Mouse (Mus musculus): ENCODE results near the gene Zc3h7a. TPM values are rescaled to one million over a fixed set of nuclear protein-coding genes. Genes with fewer than 3 reads are reported as not detected.
"Not testable (repeated sequence)": the region's sequence is repeated elsewhere in the genome, so short reads cannot be mapped to it uniquely, and the experiment has no call there.

The Zc3h7a gene
- total RNA-seq (2021) = 63.3 and 78.2 TPM in 2 replicates
- long read RNA-seq, experiment 1, transcript Zc3h7a-201 (23 exons, 3,825 nt) = major isoform, 14 of 31 reads
- long read RNA-seq, experiment 1, partial matches to known transcripts = 4 of 31 reads
- long read RNA-seq, experiment 1, other reads (novel, unspliced or antisense) = 13 of 31 reads
- long read RNA-seq, experiment 2, transcript Zc3h7a-201 (23 exons, 3,825 nt) = major isoform, 16 of 28 reads
- long read RNA-seq, experiment 2, partial matches to known transcripts = 2 of 28 reads
- long read RNA-seq, experiment 2, other reads (novel, unspliced or antisense) = 10 of 28 reads

GRCm38 (mm10) chr16:11176208-11176883, at the start of gene Zc3h7a:
Gene Zc3h7a, minus strand, starts transcription at chr16:11176393.
- peak; percentile 96 for DNase-seq

DNA sequence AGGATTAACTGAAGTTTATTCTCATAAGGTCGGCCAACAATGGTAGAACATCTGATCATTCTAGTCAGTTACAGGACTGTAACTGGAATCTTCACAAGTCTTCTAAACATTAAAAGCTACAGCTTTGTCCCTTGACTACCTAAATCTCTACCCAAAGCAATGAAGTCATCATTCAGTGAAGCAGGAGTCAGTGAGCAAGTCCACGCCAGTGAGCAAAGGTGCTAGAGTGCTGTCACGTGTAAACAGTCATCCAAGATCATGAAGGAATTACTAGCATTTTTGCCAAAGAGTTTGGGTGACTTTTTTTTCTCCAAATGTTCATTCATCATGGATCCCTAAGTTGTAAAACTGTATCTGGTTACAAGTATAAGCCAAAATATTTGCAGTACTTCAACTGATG, 41.6 kb upstream of the Zc3h7a start:
- DNase-seq = no peak

- peak; percentile 9 for DNase-seq
Measured at GRCm38 (mm10) chr16:11203600-11204390, 27.6 kb upstream of the Zc3h7a start.

DNA sequence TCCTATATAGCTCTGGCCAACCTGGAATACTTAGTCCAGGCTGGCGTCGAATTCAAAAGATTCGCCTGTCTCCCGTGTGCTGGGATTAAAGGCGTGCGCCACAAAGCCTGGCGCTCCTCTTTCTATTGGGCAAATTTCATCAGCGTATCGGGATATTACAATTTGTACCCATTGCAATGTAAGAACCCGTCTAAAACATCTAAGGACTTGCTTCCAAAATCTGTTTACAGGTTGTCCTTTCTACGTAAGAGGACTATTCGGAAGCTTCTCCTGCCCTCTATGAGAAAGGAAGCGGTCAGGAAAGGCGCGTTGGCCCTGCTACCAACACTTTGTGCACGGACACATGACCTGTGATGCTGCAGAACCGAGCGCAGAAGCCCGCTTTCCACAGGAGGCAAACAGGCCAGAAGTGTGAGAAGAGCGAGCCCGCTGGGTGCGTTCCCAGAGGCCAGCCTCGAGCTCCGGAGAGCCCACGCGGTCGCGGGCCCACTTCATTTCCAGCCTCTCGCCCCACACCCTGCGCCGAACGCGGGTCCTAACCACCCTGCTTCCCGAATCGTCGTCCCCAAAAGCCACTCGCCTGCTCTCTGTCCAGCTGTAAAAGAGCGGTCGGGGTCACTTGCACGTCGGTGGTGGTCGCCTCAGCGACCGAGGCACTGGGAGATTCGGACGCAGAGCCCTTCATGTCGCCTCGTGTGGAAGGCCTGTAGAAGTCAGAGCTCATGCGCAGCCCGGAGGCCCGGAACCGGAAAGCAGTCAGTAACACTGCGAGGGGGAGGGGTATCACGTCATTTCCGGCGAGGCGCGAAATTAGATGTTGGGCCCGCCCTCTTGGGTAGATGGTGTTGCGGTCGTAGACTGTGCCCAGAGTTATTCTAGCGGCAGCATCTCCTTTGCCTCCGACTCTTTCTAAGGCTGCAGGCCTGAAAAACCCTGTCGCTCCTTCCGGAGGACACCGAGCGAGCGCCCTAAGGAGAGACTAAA, 26.7 kb upstream of the Zc3h7a start, which contains the start of gene Rsl1d1:
Rsl1d1 (minus strand) TSS at position 761 of the 984 bp plus-strand sequence.
- peak; percentile 95 for DNase-seq

DNA sequence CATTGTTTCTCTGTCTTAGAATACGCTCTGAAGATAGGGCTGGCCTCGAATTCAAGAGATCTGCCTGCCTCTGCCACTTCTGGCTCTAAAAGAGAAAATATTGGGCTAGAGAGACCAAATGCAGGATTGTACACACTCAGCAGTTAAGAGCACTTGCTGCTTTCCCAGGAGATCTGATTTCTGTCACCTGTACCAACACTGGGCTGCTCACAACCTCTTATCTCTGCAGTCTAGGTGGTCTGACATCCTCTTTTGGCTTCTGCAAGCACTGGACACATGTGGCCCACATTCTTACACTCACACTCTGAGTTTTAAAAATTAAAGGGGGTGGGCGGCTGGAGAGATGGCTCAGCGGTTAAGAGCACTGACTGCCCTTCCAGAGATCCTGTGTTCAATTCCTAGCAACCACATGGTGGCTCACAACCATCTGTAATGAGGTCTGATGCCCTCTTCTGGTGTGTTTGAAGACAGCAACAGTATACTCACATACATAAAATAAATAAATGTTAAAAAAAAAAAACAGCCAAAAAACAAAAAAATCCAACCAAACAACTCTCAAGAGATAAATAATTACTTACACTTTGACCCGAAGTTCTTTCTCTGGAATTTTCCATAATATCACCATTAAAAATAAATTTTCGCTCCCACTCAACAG, 25.7 kb upstream of the Zc3h7a start:
- DNase-seq = no peak

GRCm38 (mm10) chr16:11200247-11200646, 24.1 kb upstream of the Zc3h7a start:
- DNase-seq = no peak

DNA sequence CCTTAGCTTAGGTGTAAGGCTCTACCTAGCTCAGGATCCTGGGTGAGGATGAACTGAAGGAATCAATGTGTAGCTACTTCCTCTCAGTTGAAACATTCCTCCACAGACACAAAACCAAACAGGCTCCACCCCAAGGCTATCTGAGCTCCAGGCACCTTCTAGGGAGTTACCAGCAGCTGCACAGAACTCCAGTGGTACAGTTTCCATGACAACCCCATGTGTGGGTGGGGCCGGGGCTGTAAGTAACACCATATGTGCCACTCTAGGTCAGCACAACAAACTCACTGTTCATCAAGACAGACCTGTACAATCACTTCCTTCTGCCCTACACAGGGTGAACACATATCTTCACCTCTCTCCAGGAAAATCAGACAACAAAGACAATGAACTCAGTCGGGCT, 22.3 kb upstream of the Zc3h7a start:
- no peak for DNase-seq

DNA sequence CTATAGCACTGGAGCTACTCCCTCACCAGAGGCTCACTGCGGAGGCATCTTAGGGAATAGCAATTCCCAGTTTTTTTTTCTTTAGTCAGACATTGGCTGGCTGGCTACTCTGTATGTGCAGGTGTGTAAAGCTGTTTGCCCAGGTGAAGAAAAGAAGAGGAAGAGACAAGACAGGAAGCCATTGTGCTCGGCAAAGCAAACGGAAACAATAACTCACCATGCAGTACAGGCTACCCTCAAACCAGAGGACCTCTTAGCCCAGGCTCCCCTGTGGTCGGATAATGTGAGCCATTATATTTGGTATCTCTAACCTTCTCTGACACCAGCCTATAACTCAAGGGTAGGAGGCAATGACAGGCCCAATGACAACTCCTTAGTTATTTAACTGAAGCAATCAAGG, 20.9 kb upstream of the Zc3h7a start:
- no peak for DNase-seq

DNA sequence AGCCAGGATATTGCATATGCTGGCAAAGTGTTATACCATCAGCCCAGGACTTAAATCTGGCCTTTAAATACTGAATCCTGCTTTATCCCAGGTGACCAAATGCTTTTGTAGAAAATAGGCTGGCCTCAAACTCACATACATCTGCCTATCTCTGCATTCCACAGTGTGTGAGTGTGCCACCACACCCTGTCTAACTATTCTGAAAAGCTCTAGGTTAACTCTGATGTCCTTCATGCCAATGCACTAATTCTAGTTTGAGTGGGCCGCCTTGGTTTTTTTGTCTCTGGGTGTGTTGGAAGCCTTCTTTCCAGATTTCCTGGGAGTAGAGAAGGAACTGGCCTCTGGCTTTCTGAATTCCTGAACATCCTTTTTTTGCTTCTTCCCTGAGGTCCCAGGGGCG, 17.0 kb upstream of the Zc3h7a start:
- DNase-seq = no peak

DNA sequence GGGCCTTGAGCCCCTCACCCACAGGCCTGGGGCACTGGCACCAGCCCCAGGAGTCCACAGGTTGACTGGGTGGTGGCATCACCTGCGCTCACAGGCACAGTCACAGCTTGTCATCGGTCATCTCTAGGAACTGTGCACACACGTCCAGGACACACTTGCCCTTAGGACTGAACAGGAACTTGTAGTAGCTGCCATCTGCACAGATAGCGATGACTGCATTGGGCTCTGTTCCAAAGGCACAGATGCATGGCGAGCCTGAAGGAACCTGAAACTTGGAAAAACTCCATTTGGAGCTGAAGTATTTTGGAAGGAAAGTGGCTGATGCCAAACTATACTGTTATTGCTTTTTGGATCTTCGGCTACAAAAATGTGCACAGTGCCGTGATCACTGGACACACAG, 14.0 kb upstream of the Zc3h7a start:
- DNase-seq = no peak

DNA sequence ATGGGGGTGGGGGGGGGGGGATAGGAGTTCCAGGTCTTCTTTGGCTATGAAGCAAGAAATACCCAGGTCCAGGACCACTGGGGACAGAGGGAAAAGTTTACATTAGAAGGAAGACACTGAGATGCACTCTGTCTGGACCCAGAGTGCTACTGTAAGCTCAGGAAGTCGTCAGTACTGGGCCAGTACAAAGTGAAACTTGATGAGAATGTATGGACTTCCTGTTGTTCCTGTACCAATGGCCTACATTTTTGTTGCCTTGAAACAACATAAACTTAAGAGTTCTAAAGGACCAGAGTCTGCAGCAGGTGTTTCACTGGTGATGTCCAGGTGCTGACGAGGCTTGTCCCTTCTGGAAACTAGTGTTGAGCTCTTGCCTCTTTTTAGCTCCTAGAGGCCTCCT, 1.2 kb upstream of the Zc3h7a start:
- no peak for DNase-seq

GRCm38 (mm10) chr16:11176884-11177244, 671 bp upstream of the Zc3h7a start:
- no peak for DNase-seq

- peak; percentile 82 for DNase-seq
Measured at GRCm38 (mm10) chr16:11175489-11176207, 545 bp downstream of the Zc3h7a start.

- no peak for DNase-seq
Measured at GRCm38 (mm10) chr16:11175100-11175488, 1.1 kb downstream of the Zc3h7a start.

GRCm38 (mm10) chr16:11174671-11175081, 1.5 kb downstream of the Zc3h7a start:
- DNase-seq = peak; percentile 76

- DNase-seq = no peak
Measured at GRCm38 (mm10) chr16:11171679-11172078, 4.5 kb downstream of the Zc3h7a start.

GRCm38 (mm10) chr16:11166431-11166830, 9.8 kb downstream of the Zc3h7a start:
- no peak for DNase-seq

DNA sequence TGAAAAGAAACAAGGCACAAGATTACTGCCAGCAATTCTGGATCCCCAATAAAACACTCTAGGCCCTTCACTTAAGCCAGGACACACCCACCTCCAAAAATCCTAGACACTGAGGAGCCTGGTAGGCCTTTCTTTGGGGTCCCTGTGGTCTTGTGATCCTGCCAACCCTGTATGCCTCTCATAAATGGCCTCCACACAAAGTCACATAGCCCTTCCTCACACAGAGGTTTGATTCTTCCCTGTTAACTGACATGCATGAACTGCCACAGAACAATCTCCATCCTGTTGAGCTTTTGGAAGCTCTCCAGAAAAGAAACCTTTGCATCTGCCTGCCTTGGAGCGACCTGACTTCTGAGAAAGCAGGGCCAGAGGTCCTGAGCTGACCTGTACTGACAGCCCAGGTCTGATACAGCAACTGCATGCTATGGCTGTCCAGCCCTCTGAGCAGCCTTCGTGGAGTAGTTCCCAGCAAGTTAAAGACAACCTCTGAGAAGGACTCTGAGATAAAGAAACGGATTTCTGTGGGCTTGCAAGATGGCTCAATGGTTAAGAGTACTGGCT, 11.4 kb downstream of the Zc3h7a start:
- no peak for DNase-seq

DNA sequence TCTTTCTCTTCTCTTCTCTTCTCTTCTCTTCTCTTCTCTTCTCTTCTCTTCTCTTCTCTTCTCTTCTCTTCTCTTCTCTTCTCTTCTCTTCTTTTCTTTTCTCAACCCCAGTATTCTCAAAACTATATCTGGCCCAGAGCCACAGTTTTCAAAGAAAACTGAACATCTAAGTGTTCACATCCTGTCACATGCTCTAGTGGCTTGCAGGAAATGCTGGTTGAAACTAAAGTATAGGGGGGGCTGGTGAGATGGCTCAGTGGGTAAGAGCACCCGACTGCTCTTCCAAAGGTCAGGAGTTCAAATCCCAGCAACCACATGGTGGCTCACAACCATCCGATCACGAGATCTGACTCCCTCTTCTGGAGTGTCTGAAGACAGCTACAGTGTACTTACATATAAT, 18.5 kb downstream of the Zc3h7a start:
- DNase-seq = not testable (repeated sequence)

- no peak for DNase-seq
Measured at GRCm38 (mm10) chr16:11154500-11154899, 21.7 kb downstream of the Zc3h7a start.

Data from adrenal gland, postnatal 14 days (tissue).